Mouse (Mus musculus): ENCODE measurements around the gene Ociad2. TPM values are rescaled to one million over a fixed set of nuclear protein-coding genes. Genes with fewer than 3 reads are reported as not detected.

The Ociad2 gene
- polyA plus RNA-seq, 1 experiment from 2014 or later = 23.9 TPM

DNA sequence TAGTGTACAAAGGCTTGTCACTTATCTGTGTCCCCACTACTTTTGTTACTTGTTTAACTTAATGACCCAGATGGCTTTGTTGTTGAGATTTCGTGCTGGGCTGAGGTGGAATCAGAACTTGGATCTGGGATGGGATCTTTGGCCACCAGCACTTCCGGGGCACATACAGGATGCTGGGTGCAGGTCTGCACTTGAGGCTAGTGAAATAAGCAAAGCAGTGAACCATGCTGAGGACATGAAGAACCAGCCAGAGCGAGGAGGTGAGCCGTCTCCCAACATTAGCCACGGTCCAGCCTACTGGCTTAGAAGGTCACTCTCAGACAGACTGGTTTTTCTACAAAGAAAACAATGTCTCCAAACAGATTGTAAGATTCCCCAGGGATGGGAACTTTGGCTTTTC lies 8.7 kb upstream of the Ociad2 start:
- peaks cover 7% of the 10 kb centered on the region; the same call in 1 of the 2 replicates for H3K4me1 ChIP-seq (replicated peaks)
- no peak overlapping the region for H3K9ac ChIP-seq
- ATAC-seq (ENCODE audit: low FRiP score, low read depth) = no peak
- H3K4me2 ChIP-seq = no peak overlapping the region
- no peaks in the 10 kb centered on the region for H3K9me3 ChIP-seq
- 50% methylated on average over 5 of the region's 5 CpGs for WGBS
- H3K27me3 ChIP-seq = no peaks in the 10 kb centered on the region
- no peak overlapping the region for H3K27ac ChIP-seq (replicated peaks)
- H3K4me3 ChIP-seq = no peak overlapping the region
- H3K36me3 ChIP-seq = no peaks in the 10 kb centered on the region

DNA sequence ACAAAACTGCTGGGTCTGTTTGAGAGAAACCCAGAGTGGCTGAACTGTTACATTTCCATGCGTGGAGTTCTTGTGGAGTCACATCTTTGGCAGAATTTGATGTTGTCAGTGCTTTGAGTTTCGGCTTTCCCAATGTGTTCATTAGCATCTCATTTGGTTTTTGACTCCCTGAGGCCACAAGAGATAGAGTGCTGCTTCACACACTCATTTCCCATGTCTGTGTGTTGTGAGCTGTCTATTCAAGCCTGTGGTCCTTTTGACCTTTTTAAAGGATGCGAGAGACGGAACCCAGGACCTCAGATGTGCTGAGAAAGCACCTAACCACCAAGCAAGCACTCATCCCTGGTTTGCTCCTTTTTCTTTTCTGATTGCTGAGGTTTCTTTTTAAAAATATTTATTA lies 4.4 kb upstream of the Ociad2 start:
- H3K27ac ChIP-seq (replicated peaks) = no peak overlapping the region

DNA sequence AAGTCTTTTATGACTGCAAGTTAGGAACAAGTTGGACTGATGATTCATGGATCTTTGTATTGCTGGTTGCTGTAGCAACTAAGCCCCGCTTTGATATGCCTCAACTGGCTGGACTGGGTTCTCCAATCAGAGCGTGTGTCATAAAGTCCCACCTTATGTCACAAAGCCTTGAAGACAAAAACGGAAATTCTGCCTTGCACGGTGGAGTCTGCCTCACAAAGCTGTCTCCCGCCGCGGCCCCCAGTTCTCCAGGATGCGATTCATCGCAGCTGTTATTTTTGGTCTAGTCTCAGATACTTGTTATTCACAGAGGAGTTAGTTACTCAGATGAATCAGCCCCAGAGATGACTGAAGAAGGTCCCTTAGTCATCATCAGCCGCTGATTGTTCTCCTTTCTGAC lies 3.5 kb upstream of the Ociad2 start:
- no peak for ATAC-seq (ENCODE audit: low FRiP score, low read depth)
- Histone ChIP-seq H3K9me3 (no peaks in the 10 kb centered on the region), H3K27ac (replicated peaks) (no peak overlapping the region), H3K4me1 (replicated peaks) (no peaks in the 10 kb centered on the region), H3K4me3 (no peak overlapping the region), H3K4me2 (no peak overlapping the region), H3K9ac (no peak overlapping the region), H3K36me3 (no peaks in the 10 kb centered on the region), H3K27me3 (no peaks in the 10 kb centered on the region)
- WGBS = 65% methylated on average over 10 of the region's 10 CpGs

More for the DNA sequence above, 4.4 kb upstream of the Ociad2 start:
- WGBS = 74% methylated on average over 4 of the region's 4 CpGs
- no peak overlapping the region for H3K4me2 ChIP-seq
- no peaks in the 10 kb centered on the region for H3K36me3 ChIP-seq
- no peak overlapping the region for H3K4me3 ChIP-seq
- ATAC-seq (ENCODE audit: low FRiP score, low read depth) = no peak
- no peaks in the 10 kb centered on the region for H3K27me3 ChIP-seq
- no peaks in the 10 kb centered on the region for H3K9me3 ChIP-seq
- no peak overlapping the region for H3K9ac ChIP-seq
- no peaks in the 10 kb centered on the region for H3K4me1 ChIP-seq (replicated peaks)

- Histone ChIP-seq H3K27ac (replicated peaks) (no peak overlapping the region), H3K36me3 (no peaks in the 10 kb centered on the region), H3K4me1 (replicated peaks) (peaks cover 7% of the 10 kb centered on the region), H3K9me3 (no peaks in the 10 kb centered on the region), H3K27me3 (no peaks in the 10 kb centered on the region), H3K4me3 (no peak overlapping the region), H3K4me2 (no peak overlapping the region), H3K9ac (no peak overlapping the region)
- WGBS = 83% methylated on average over 22 of the region's 22 CpGs
- no peak for ATAC-seq (ENCODE audit: low FRiP score, low read depth)
These were observed 2.0 kb upstream of the Ociad2 start for GRCm38 (mm10) chr5:73342701-73343355.

DNA sequence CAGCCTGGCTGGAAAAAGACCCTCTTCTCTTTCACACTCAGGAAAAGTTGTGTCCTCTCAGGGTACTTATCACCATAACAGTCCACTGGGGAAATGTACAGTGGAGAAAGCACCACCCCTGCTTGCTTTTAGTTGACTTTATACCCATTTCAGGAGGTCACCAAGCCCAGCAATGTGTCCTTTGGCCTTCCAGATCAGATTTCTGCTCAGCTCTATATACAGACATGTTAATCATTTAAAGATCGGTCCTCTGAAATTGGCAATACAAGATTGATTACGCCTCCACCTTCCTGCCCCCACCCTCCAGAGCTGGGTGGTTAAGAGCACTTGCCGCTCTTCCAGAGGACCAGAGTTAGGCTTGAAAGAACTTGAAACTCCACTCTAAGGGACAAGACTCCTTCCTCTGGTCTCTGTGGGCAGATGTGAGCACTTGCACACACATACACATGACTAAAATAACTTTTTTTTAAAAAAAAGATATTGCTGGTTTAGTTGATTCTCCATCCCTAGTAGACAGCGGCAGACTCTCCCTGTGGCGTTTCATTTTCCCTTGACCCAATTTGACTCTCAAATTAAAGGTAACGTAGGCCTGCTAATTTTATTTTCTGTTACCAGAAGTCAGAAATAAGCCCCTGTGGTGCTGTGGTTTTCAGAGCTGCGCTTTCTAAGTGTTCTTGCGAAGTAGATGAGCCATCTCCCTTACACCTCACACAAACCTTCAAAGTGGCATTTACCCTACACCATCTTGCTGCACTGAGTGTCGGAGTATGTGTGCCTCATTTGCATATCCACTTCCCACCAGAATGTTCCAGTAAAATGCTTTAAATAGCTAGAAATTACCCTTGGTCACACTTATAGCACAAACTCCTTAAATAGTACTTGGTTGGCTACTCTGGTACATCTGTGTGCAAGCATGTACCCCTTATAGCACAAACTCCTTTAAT lies 777 bp downstream of the Ociad2 start:
- no peaks in the 10 kb centered on the region for H3K9me3 ChIP-seq
- peaks cover 11% of the 10 kb centered on the region for H3K4me1 ChIP-seq (replicated peaks)
- H3K36me3 ChIP-seq = no peaks in the 10 kb centered on the region
- no peak for ATAC-seq (ENCODE audit: low FRiP score, low read depth)
- H3K4me2 ChIP-seq = no peak overlapping the region
- no peak overlapping the region for H3K9ac ChIP-seq
- WGBS = 86% methylated on average over 9 of the region's 9 CpGs
- H3K27ac ChIP-seq (replicated peaks) = no peak overlapping the region
- no peak overlapping the region for H3K4me3 ChIP-seq
- H3K27me3 ChIP-seq = no peaks in the 10 kb centered on the region

- peak overlapping the region; percentile 68 for H3K4me3 ChIP-seq
- peak overlapping the region; percentile 91 for H3K4me2 ChIP-seq
- peak overlapping the region; percentile 78 for H3K27ac ChIP-seq (replicated peaks)
- no peaks in the 10 kb centered on the region for H3K36me3 ChIP-seq
- peaks cover 11% of the 10 kb centered on the region for H3K4me1 ChIP-seq (replicated peaks)
- H3K27me3 ChIP-seq = no peaks in the 10 kb centered on the region
- ATAC-seq (ENCODE audit: low FRiP score, low read depth) = peak; percentile 51
- peak overlapping the region; percentile 70 for H3K9ac ChIP-seq
- 47% methylated on average over 14 of the region's 14 CpGs for WGBS
- no peaks in the 10 kb centered on the region for H3K9me3 ChIP-seq
These were observed 2.0 kb downstream of the Ociad2 start for GRCm38 (mm10) chr5:73338832-73339163.

- H3K9me3 ChIP-seq = no peaks in the 10 kb centered on the region
- H3K27me3 ChIP-seq = no peaks in the 10 kb centered on the region
- peak; percentile 82 for ATAC-seq (ENCODE audit: low FRiP score, low read depth)
- peak overlapping the region; percentile 68 for H3K4me3 ChIP-seq
- no peaks in the 10 kb centered on the region for H3K36me3 ChIP-seq
- H3K27ac ChIP-seq (replicated peaks) = peak overlapping the region; percentile 78
- H3K9ac ChIP-seq = peak overlapping the region; percentile 70
- H3K4me2 ChIP-seq = peak overlapping the region; percentile 91
- peaks cover 11% of the 10 kb centered on the region for H3K4me1 ChIP-seq (replicated peaks)
- WGBS = 3% methylated on average over 30 of the region's 41 CpGs
These were observed 2.6 kb downstream of the Ociad2 start for GRCm38 (mm10) chr5:73337961-73338831.

GRCm38 (mm10) chr5:73336448-73336847 lies 4.4 kb downstream of the Ociad2 start:
- H3K4me2 ChIP-seq = no peak overlapping the region
- no peaks in the 10 kb centered on the region for H3K9me3 ChIP-seq
- peaks cover 11% of the 10 kb centered on the region for H3K4me1 ChIP-seq (replicated peaks)
- H3K27me3 ChIP-seq = no peaks in the 10 kb centered on the region
- WGBS = 91% methylated on average over 5 of the region's 5 CpGs
- no peak overlapping the region for H3K27ac ChIP-seq (replicated peaks)
- no peak for ATAC-seq (ENCODE audit: low FRiP score, low read depth)
- no peak overlapping the region for H3K9ac ChIP-seq
- no peaks in the 10 kb centered on the region for H3K36me3 ChIP-seq
- H3K4me3 ChIP-seq = no peak overlapping the region

DNA sequence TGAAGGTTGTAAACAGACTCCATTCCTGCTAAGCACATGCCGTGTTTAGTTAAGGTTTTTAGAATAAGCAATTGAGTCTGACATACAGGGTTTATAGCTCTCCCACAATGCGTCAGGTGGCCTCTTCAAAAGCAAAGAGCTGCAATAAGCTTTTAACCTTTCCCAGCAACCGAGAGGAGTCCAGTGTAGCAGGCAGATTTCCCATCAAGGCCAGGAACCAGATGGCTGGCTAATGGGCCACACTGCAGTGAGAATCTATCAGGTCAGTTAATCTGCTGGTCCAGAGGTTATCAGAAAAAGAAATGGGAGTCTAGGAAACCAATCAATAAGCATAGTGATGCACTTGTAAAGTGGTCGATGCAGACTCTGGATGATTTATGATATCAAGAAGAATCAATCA lies 9.8 kb downstream of the Ociad2 start:
- H3K4me2 ChIP-seq = no peak overlapping the region
- no peak overlapping the region for H3K4me3 ChIP-seq
- 49% methylated on average over 4 of the region's 4 CpGs for WGBS
- H3K4me1 ChIP-seq (replicated peaks) = no peaks in the 10 kb centered on the region
- H3K9me3 ChIP-seq = no peaks in the 10 kb centered on the region
- ATAC-seq (ENCODE audit: low FRiP score, low read depth) = no peak
- H3K36me3 ChIP-seq = no peaks in the 10 kb centered on the region
- H3K27ac ChIP-seq (replicated peaks) = no peak overlapping the region
- no peak overlapping the region for H3K9ac ChIP-seq
- no peaks in the 10 kb centered on the region for H3K27me3 ChIP-seq

- Histone ChIP-seq H3K9me3 (no peaks in the 10 kb centered on the region), H3K36me3 (no peaks in the 10 kb centered on the region), H3K4me1 (replicated peaks) (no peaks in the 10 kb centered on the region), H3K27ac (replicated peaks) (no peak overlapping the region), H3K4me2 (no peak overlapping the region), H3K9ac (no peak overlapping the region), H3K27me3 (no peaks in the 10 kb centered on the region), H3K4me3 (no peak overlapping the region)
- no peak for ATAC-seq (ENCODE audit: low FRiP score, low read depth)
- 84% methylated on average over 8 of the region's 8 CpGs for WGBS
These were observed 16.2 kb downstream of the Ociad2 start for GRCm38 (mm10) chr5:73324526-73325170.

GRCm38 (mm10) chr5:73323602-73324001 lies 17.2 kb downstream of the Ociad2 start:
- no peaks in the 10 kb centered on the region for H3K9me3 ChIP-seq

More at GRCm38 (mm10) chr5:73323602-73324001, 17.2 kb downstream of the Ociad2 start:
- Histone ChIP-seq H3K4me1 (replicated peaks) (no peaks in the 10 kb centered on the region), H3K9ac (no peak overlapping the region), H3K27ac (replicated peaks) (no peak overlapping the region), H3K27me3 (no peaks in the 10 kb centered on the region), H3K36me3 (no peaks in the 10 kb centered on the region), H3K4me2 (no peak overlapping the region), H3K4me3 (no peak overlapping the region)
- 85% methylated on average over 5 of the region's 5 CpGs for WGBS
- no peak for ATAC-seq (ENCODE audit: low FRiP score, low read depth)
